Mouse (Mus musculus): ENCODE results near the gene Cenpb. TPM values are rescaled to one million over a fixed set of nuclear protein-coding genes. Genes with fewer than 3 reads are reported as not detected.

Gene Cenpb
- polyA plus RNA-seq, 1 experiment from 2014 or later: 15.5 TPM

DNA sequence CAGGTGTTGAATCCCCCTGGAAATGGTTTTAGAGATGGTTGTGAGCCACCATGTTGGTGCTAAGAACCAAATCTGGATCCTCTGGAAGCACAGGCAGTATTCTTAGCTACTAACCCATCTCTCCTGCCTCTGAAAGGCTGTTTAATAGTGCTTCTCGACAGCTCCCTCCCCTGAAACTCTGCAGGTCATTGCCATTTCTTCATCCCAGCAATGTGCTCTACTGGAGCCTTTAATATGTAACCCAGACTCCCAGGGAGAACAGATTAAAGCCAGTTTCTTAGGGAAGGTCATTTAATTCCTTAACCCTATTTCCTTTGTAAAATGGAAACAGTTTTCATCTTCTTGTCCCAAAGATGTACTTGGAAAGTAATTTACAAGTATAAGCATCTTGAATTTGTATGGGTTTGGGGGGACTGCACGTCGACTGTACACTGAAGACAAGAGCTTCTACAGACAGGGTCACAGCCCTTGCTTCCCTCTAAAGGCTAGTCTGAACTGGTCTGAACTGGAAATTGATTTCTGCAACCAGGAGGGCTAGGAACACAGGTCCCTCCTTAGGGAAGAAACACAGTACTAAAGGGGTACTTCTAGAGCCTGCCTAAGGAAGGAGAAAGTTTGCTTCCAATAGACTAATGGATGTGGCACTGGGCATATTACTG lies 4.5 kb downstream of the Cenpb start:
- Histone ChIP-seq H3K9ac (no peak overlapping the region), H3K27me3 (peaks cover 20% of the 10 kb centered on the region), H3K4me1 (replicated peaks) (peaks cover 63% of the 10 kb centered on the region), H3K27ac (replicated peaks) (0 out of 2 replicates have a peak overlapping the region, but pooled peaks have one; percentile 9), H3K36me3 (peaks cover 5% of the 10 kb centered on the region; the same call in 1 of the 2 replicates), H3K4me2 (0 out of 2 replicates have a peak overlapping the region, but pooled peaks have one; percentile 89), H3K4me3 (no peak overlapping the region), H3K9me3 (no peaks in the 10 kb centered on the region)
- 76% methylated on average over 3 of the region's 3 CpGs for WGBS
- ATAC-seq (ENCODE audit: low FRiP score, low read depth): no peak

DNA sequence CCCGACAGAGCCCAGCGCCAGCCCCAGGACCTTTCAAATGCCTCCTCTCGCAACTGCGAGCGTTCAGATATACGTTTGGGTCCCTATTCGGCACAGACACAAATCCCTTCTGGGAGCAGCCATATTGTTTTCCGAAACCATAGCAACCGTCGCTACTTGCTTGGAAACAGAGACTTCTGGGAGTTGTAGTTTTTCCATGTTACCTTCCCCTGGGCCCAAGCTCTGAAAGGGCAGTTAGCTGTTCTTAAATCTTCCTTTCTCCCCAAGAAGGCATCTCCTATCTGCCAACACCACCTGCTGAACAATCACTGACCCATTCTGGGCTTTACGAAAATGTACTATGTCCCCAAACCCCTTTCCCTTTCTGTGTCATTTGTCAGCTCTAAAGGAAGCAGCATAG lies 5.2 kb downstream of the Cenpb start:
- H3K4me1 ChIP-seq (replicated peaks): peaks cover 63% of the 10 kb centered on the region
- peak; percentile 52 for ATAC-seq (ENCODE audit: low FRiP score, low read depth)
- peaks cover 20% of the 10 kb centered on the region for H3K27me3 ChIP-seq
- peak overlapping the region; percentile 89 for H3K4me2 ChIP-seq
- peaks cover 6% of the 10 kb centered on the region; the same call in 1 of the 2 replicates for H3K36me3 ChIP-seq
- no peaks in the 10 kb centered on the region for H3K9me3 ChIP-seq
- 0 out of 2 replicates have a peak overlapping the region, but pooled peaks have one; percentile 24 for H3K9ac ChIP-seq
- peak overlapping the region; percentile 44 for H3K4me3 ChIP-seq
- WGBS: 5% methylated on average over 11 of the region's 11 CpGs
- no peak overlapping the region for H3K27ac ChIP-seq (replicated peaks)

DNA sequence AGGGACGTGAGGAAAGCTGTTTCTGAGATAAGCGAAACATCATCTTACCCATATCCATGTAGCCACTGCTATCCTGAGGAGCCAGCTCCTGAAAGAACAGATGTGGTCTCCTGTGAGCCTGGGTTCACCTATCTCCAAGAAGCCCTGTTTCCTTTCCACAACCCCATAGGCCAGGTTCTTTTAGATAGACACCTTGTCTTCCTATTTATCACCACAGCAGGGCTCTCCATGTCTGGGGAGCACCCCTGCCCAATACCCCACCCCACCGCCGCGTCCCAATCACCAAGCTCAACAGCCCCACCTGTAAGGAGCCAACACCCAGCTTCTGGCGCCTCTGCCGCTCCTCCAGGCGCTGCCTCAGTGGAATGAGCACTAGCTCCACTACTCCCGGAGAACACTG lies 7.5 kb downstream of the Cenpb start:
- no peaks in the 10 kb centered on the region for H3K9me3 ChIP-seq
- H3K4me2 ChIP-seq: no peak overlapping the region
- no peak overlapping the region for H3K4me3 ChIP-seq
- peaks cover 20% of the 10 kb centered on the region for H3K27me3 ChIP-seq
- peaks cover 6% of the 10 kb centered on the region; the same call in 1 of the 2 replicates for H3K36me3 ChIP-seq
- ATAC-seq (ENCODE audit: low FRiP score, low read depth): no peak
- H3K9ac ChIP-seq: no peak overlapping the region
- H3K4me1 ChIP-seq (replicated peaks): peaks cover 45% of the 10 kb centered on the region
- 45% methylated on average over 9 of the region's 9 CpGs for WGBS
- H3K27ac ChIP-seq (replicated peaks): no peak overlapping the region

DNA sequence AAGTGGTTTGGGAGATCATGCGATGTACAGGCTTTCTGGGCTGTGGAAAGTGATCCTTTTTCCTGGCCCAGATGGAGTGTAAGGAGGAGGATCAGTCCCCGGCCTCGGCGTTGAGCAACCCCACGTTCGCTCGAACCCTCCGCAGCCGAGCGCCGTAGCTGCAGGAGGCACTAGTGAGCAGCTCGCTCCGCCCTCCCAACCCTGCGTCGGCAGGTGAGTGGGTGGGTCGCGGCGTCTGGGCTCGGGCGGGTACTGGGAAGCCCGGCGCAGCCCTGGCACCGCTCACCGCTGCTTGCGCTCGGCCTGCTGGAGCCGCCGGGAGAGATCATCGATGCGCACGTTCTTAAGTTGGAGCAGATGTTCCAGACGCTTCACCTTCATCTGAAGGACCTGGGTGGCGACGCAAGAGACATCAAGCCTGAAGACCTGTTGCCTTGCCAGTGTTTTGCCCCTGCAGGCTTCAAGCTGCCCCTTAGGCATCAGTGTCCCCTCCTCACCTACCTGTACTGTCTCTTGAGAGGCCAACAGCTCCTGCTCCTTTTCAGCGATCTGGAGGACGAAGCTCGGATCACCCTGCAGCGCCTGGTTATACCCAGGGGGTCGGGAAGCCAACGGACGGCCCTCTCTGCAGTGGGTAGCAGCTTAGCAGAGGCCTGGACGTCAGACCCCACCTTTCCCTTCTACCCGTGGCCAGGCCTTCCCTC lies 8.3 kb downstream of the Cenpb start:
- no peak overlapping the region for H3K27ac ChIP-seq (replicated peaks)
- H3K27me3 ChIP-seq: peaks cover 20% of the 10 kb centered on the region
- 13% methylated on average over 38 of the region's 43 CpGs for WGBS
- no peak for ATAC-seq (ENCODE audit: low FRiP score, low read depth)
- H3K36me3 ChIP-seq: peaks cover 6% of the 10 kb centered on the region; the same call in 1 of the 2 replicates
- H3K9me3 ChIP-seq: no peaks in the 10 kb centered on the region
- peaks cover 38% of the 10 kb centered on the region for H3K4me1 ChIP-seq (replicated peaks)
- H3K4me2 ChIP-seq: peak overlapping the region; percentile 40
- H3K4me3 ChIP-seq: no peak overlapping the region
- no peak overlapping the region for H3K9ac ChIP-seq

DNA sequence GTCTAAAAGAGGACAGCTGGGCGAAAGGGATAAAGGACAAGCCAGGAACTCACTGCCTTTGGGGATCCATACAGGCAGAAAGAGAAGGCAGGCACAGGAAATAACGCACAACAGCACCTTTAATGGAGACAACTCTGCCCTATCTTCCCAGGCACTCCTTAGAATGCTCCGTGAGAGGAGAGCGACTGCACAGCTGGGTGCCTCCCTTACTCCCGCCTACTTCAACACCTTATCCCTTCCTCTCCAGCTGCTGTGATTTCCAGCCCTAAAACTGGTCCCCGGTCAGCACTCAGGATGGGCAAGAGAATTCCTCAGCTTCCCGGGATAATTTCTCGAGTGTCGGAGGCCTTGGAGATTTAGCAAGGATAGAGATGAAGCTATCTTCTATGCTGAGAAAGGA lies 8.9 kb downstream of the Cenpb start:
- Histone ChIP-seq H3K27ac (replicated peaks) (no peak overlapping the region), H3K4me2 (no peak overlapping the region), H3K27me3 (peaks cover 20% of the 10 kb centered on the region), H3K9me3 (no peaks in the 10 kb centered on the region), H3K4me3 (no peak overlapping the region), H3K4me1 (replicated peaks) (peaks cover 32% of the 10 kb centered on the region), H3K9ac (no peak overlapping the region), H3K36me3 (peaks cover 4% of the 10 kb centered on the region; the same call in 1 of the 2 replicates)
- no peak for ATAC-seq (ENCODE audit: low FRiP score, low read depth)
- WGBS: 24% methylated on average over 9 of the region's 9 CpGs

DNA sequence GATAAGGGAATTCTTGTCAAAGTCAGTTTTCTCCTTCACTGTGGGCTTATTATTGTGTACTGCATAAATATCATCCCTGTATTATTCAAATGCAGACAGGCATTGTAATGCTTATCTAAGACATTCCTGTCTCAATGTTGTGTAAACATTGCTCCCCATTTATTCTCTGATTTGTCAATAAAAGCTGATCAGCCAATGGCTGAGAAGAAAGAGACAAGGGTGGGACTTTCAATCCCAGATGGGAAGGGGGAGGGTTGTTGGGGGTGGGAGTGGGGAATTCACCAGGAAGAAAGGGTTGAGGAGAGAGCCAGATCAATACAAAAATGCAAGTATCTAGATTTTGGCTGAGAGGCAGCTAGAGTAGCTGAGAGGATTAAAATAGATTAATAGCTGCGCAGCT lies 11.0 kb downstream of the Cenpb start:
- H3K4me3 ChIP-seq: no peak overlapping the region
- H3K9me3 ChIP-seq: no peaks in the 10 kb centered on the region
- WGBS: 79% methylated on average over 1 of the region's 1 CpGs
- no peak overlapping the region for H3K9ac ChIP-seq
- no peak overlapping the region for H3K4me2 ChIP-seq
- H3K4me1 ChIP-seq (replicated peaks): peaks cover 12% of the 10 kb centered on the region
- 0 out of 2 replicates have a peak, but pooled peaks cover 2% of the 10 kb centered on the region for H3K36me3 ChIP-seq
- ATAC-seq (ENCODE audit: low FRiP score, low read depth): no peak
- H3K27ac ChIP-seq (replicated peaks): no peak overlapping the region
- peaks cover 20% of the 10 kb centered on the region for H3K27me3 ChIP-seq

DNA sequence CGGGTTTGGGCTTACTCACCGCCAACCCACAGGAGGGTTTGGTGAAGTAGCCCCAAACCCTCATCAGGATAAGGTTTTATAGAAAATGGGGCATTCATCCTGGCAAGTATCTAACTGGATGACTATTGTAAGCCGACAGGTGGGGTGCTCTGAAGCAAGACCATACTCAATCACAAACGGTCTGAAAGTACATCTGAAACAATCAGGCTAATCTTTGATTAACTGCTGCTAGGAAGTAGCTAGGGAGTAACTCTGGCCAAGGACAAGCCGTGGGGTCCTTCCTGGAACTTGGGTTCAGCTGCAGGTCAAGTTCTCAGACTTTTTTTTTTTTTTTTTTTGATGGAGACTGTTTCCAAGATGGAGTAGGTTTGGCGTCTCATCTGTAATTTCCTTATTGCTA lies 11.9 kb downstream of the Cenpb start:
- Histone ChIP-seq H3K9ac (no peak overlapping the region), H3K27me3 (peaks cover 16% of the 10 kb centered on the region), H3K9me3 (no peaks in the 10 kb centered on the region), H3K36me3 (0 out of 2 replicates have a peak, but pooled peaks cover 2% of the 10 kb centered on the region), H3K4me2 (no peak overlapping the region), H3K4me1 (replicated peaks) (0 out of 2 replicates have a peak, but pooled peaks cover 6% of the 10 kb centered on the region), H3K4me3 (no peak overlapping the region), H3K27ac (replicated peaks) (no peak overlapping the region)
- no peak for ATAC-seq (ENCODE audit: low FRiP score, low read depth)
- WGBS: 85% methylated on average over 6 of the region's 6 CpGs

DNA sequence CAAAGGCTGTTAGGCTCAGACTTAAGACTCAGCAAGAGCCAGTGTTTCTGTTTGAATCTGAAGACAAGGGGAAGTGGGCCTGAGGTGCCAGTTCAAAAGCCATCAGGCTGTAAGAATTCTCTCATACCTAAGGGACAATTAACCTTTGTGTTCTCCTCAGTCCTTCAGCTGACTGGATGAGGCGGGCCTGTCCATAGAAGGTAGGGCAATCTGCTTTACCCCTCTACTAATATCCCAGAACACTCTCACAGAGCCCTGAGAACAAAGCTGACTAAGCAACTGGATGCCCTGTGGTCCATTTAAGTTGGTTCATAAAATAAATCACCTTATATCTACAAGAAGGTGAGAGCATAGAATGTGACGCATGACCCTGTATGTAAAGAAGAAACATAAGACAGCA lies 13.7 kb downstream of the Cenpb start:
- no peak overlapping the region for H3K9ac ChIP-seq
- H3K36me3 ChIP-seq: 0 out of 2 replicates have a peak, but pooled peaks cover 2% of the 10 kb centered on the region
- ATAC-seq (ENCODE audit: low FRiP score, low read depth): no peak

DNA sequence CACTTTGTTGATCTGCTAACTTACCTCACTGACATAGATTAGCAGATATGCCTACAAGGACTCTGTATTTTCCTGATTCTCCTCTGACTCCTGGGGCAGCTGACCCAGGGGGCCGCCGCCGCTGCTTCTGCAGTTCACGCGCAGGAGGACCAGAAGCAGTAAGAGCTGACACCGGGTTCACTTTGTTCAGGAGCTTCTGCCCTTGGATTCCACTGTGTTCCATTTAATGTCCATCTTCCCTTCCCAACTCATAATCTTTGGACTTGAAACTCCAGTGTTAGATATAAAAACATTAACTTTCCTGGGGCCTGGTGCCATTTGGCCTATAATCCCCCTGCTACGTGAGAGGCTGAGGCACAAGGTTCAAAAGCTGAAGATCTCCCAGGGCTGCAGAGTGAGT lies 15.9 kb downstream of the Cenpb start:
- Histone ChIP-seq H3K4me3 (no peak overlapping the region), H3K9me3 (no peaks in the 10 kb centered on the region), H3K4me2 (no peak overlapping the region), H3K27me3 (no peaks in the 10 kb centered on the region), H3K9ac (no peak overlapping the region), H3K4me1 (replicated peaks) (peaks cover 12% of the 10 kb centered on the region), H3K36me3 (no peaks in the 10 kb centered on the region), H3K27ac (replicated peaks) (no peak overlapping the region)
- WGBS: 73% methylated on average over 7 of the region's 7 CpGs
- ATAC-seq (ENCODE audit: low FRiP score, low read depth): no peak

More for the DNA sequence above, 13.7 kb downstream of the Cenpb start:
- Histone ChIP-seq H3K27ac (replicated peaks) (no peak overlapping the region), H3K4me2 (no peak overlapping the region), H3K9me3 (no peaks in the 10 kb centered on the region), H3K27me3 (no peaks in the 10 kb centered on the region), H3K4me1 (replicated peaks) (peaks cover 2% of the 10 kb centered on the region; the same call in 1 of the 2 replicates), H3K4me3 (no peak overlapping the region)
- 95% methylated on average over 2 of the region's 2 CpGs for WGBS

DNA sequence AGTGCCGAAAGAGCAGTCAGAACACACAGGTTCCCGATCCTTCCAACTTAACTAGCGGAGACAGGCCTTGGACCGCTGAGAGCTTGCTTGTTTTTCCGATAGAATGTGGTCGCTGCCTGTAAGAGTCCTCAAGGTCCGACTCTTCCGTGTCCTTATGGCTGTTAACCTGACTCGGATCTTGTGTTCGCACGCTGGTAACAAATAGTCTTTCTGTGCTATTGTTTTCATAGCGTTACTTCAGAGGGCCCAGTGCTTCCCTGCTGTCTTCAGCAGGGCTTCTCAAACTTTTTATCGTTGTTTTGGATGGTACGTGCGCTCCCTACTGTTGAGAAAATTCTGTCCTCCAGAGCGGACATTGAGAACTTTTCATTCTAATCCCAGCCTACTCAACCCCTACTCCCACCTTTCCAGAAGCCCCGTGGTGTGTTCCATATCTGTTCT lies 19.2 kb downstream of the Cenpb start:
- H3K27me3 ChIP-seq: no peaks in the 10 kb centered on the region
- no peak for ATAC-seq (ENCODE audit: low FRiP score, low read depth)
- H3K27ac ChIP-seq (replicated peaks): peak overlapping the region; percentile 93
- H3K9me3 ChIP-seq: no peaks in the 10 kb centered on the region
- H3K9ac ChIP-seq: peak overlapping the region; percentile 56
- no peaks in the 10 kb centered on the region for H3K36me3 ChIP-seq
- peak overlapping the region; percentile 76 for H3K4me2 ChIP-seq
- 2% methylated on average over 17 of the region's 17 CpGs for WGBS
- peaks cover 30% of the 10 kb centered on the region for H3K4me1 ChIP-seq (replicated peaks)
- peak overlapping the region; percentile 69 for H3K4me3 ChIP-seq

DNA sequence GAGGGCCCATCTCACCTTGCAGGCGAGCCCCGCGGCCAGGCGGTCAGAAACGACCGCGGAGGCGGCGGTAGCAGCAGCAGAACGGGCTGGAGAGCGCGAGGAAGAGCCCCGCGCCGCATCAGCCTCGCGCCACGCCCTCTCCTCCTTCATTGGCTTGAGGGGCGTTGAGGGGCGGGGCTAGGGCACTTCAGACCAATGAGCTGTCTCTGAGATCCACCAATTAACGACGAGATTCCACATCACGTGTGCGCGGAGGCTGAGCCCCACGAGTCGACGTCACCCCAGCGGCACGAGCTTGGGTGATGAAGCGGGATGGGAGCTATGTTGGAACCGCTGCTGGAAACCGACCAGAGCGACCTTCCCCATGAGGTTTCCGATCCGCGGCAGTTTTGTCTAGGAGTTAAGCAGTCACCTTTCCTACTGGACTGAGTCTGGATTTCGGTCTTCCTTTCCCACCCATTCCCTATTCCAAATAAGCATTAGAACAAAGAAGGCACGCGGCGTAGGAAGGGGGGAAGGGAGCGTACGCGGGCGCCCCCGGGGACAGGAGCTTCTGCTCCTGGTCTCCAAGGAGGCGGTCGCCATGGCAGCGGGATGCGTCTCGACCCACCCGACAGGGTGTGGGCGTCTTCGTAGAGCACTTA lies 19.8 kb downstream of the Cenpb start, which contains the start of gene 1700037H04Rik:
Gene 1700037H04Rik, minus strand, starts transcription at position 144 of the 644 bp plus-strand sequence.
- H3K9ac ChIP-seq: peak within 1 kb of the TSS; percentile 74

More for the DNA sequence above, 19.8 kb downstream of the Cenpb start, which contains the start of gene 1700037H04Rik:
- Histone ChIP-seq H3K27me3 (no peaks in the 10 kb centered on the region), H3K4me3 (peak within 1 kb of the TSS; percentile 69), H3K4me2 (peak within 1 kb of the TSS; percentile 76), H3K4me1 (replicated peaks) (peaks cover 30% of the 10 kb centered on the region), H3K36me3 (no peaks in the 10 kb centered on the region), H3K9me3 (no peaks in the 10 kb centered on the region), H3K27ac (replicated peaks) (peak within 1 kb of the TSS; percentile 93)
- under 1% methylated on average over 54 of the region's 54 CpGs for WGBS
- ATAC-seq (ENCODE audit: low FRiP score, low read depth): peak; percentile 97
